Mouse (Mus musculus) cerebellum, adult 11 months (tissue): ENCODE results near the gene Mark2.
A peak's percentile ranks its signal among the peaks of the same experiment; 100 is the strongest.

Experiments
- DNase-seq: peaks from one replicate; pipeline ENCODE4 v3.0.0; 2022

The Mark2 gene

DNA sequence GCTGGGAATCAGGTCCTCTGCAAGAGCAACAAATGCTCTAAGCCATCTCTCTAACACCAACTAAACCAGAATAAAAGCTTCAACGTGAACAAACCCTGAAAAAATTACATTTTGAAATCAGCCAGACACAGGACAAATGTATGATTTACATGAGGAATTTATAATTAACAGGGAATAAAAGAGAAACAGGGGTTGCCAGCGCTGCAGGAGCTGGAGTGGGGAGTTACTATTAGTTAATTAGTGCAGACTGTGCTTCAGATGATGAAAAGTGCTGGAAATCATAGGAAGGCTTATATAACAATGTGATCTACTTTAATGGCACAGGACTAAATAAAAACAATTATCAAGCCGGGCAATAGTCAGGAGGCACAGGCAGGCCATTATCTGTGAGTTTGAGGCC lies 20.3 kb downstream of the Mark2 start:
- no peak for DNase-seq

GRCm38 (mm10) chr19:7320181-7320580 lies 21.5 kb downstream of the Mark2 start:
- DNase-seq = no peak

GRCm38 (mm10) chr19:7317716-7318115 lies 23.9 kb downstream of the Mark2 start:
- no peak for DNase-seq

DNA sequence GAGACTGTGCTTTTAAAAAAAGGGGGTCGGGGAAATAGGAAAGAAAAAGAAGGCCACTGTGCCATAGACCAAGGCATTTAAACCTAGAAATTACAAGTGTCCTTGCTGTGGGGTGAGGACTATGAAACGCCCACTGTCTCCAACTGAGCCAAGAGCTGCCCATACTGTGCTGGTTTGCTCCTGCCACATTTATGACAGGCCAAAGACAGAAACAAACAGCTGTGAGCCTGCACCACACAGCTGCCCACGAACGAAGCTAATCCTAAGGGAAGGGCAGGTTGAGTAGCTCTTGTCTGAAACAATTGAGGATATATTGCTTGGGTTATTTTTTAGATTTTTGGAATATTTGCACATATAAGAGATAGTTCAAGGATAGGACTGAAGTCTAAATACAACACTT lies 24.8 kb downstream of the Mark2 start:
- no peak for DNase-seq

DNA sequence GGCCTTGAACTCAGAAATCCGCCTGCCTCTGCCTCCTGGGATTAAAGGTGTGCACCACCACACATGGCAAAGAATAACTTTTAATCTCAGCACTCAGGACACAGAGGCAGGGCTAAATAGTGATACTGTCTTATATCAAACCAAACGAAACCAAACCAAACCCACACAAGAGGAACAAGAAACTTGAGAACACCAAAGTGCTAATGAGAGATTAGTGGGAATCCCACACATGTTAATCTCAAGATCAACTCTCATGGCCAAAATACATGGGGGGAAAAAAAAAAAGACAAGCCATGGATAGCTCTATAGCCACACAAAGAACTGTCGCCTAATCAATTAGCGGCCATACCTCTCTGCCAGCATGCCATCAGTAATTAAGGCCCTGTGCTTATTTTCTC lies 26.1 kb downstream of the Mark2 start:
- no peak for DNase-seq

- DNase-seq = no peak
Observed at GRCm38 (mm10) chr19:7314976-7315586, 26.6 kb downstream of the Mark2 start.

DNA sequence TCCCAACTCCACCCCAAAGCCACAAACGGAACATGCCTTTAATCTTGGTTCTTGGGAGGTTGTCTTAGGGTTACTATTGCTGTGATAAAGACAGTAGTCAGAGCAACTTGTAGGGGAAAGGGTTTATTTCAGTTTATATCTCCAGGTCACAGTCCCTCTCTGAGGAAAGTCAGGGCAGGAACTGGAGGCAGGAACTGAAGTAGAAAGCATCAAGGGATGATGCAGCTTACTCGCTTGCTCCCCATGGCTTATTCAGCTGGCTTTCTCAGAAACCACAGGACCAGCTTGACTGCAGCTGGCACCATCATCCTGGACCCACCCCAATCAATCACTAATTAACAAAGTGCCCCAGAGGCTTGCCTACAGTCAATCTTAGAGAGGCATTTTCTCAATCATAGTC lies 28.0 kb downstream of the Mark2 start:
- DNase-seq = no peak

DNA sequence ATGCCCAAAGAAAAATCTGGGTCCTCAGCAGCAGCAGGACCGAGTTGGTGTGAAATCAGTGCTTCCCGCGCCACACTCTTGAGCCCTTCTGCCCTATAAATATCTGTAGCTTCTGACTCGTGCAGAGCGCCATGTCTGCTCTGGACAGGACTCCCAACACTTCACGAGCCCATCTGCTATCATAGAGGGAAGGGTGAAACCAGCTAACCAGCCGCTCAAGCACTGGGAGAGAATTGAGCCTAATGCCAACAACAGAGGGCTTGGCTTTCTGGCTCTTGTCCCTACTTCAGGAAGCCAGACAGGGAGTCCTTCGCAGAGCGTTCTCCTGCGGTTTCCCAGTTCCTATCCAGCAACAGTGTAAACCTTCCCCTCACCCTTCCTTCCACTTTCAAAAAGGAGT lies 30.4 kb downstream of the Mark2 start:
- DNase-seq = peak; percentile 72

DNA sequence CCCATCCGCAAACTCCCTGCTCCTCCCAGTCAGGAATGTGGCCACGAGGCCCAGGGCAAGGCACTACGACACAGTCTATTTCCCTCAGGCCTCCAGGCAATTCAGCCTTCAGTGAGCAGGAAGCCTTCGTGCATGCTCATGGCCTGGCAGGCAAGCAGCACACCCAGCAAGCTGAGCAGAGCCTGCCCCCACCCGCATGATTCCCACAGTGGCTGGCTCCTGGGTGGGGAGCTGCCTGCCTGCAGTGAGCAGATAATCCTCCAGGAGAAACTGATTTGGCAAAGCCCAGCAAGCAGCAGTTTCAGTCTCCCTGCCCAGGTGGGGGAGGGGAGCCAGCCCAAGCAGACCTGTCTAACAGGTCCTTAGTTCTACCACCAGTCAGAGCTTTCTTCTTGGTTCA lies 31.0 kb downstream of the Mark2 start:
- peak; percentile 39 for DNase-seq

- peak; percentile 32 for DNase-seq
Observed at GRCm38 (mm10) chr19:7309738-7310330, 31.8 kb downstream of the Mark2 start.

- DNase-seq = no peak
Observed at GRCm38 (mm10) chr19:7307995-7308770, 33.5 kb downstream of the Mark2 start.

DNA sequence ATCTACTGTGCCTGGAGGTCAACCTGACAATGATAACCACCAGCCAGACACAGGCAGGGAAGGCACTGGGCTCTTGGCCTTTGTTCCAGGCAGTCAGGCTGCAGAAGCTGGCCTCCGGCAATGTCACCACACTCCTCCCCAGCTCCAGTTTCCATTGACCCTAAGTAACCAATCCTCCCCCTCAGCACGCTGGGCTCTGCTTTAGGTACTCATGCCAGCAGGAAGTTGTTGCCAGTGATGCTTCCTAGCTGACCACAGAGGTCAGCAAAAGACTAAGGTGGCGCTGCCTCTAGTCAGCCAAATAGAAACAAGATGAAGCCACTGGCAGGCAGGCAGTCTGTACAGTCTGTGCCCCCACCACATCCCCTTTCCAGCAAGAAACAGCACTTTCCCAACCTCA lies 34.7 kb downstream of the Mark2 start:
- no peak for DNase-seq

GRCm38 (mm10) chr19:7305380-7306310 lies 36.0 kb downstream of the Mark2 start:
- no peak for DNase-seq

- DNase-seq = no peak
Observed at GRCm38 (mm10) chr19:7304801-7305200, 36.9 kb downstream of the Mark2 start.

DNA sequence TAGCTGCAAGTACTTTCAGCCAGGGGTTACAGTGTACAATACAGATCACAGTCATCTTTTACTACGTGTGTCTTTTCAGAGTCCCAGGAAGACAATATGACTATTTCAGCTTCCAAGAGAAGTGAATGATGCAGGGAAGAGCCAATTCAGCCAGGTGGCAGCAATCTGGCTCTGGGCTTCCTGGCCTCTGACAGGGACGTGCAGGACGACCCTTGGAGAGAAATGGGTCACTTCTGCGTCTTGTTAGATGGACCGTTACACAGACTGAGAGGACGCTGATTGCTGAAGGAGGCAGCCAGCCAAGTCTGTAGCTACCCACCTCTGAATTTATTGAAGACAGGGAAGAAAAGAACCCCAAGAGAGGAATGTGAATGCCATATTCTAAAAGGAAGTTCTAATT lies 37.9 kb downstream of the Mark2 start:
- DNase-seq = no peak

DNA sequence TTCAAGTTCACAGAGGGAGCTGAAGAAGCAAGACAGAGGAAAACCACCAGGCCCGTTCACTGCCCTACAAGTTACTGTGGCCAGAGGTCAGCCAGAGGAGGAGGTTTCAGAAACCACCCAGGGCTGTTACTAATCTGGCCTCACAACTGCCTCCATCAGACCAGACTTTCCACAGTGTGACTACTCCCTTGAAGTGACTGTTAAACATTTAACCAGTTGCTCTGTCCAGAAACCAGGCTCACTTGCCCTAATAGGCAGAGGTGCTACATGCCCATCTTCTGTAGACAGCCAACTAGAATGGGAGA lies 39.2 kb downstream of the Mark2 start:
- DNase-seq = no peak

- no peak for DNase-seq
Observed at GRCm38 (mm10) chr19:7301647-7302492, 39.8 kb downstream of the Mark2 start.

DNA sequence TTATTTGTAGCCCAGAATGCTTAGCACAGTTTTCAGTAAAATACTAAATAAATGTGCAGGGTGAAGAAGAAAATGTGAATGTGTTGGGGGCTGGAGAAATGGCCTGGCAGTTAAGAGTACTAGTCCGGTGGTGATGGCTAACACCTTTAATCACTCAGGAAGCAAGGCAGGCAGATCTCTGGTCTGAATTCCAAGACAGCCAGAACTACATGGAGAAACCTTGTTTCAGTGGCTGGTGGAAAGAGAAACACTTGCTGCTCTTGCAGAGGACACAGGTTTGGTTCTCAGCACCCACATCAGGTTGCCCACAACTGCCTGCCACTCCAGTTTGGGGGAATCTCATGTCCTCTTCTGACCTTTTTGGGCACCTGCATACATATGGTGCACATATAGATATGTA lies 41.6 kb downstream of the Mark2 start:
- DNase-seq = no peak

GRCm38 (mm10) chr19:7299052-7299451 lies 42.6 kb downstream of the Mark2 start:
- DNase-seq = no peak

DNA sequence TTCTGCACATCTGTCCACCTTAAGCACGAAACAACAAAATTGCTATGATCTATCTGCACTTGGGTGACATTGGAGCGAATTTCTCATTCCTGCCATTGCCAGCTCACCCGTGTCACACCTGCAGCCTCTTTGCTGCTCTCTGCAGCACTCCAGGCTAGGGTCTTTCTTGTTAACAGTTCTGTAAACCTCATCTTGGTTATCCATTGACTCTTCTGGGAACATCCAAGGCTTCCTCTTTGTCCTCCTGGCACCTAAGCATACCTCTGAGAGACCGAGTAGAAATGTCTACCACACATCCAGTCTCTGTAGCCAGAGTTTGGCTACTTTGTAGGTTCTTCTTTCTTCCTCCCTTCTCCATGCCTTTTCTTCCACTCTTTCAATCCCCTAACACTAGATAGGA lies 45.7 kb downstream of the Mark2 start:
- no peak for DNase-seq

DNA sequence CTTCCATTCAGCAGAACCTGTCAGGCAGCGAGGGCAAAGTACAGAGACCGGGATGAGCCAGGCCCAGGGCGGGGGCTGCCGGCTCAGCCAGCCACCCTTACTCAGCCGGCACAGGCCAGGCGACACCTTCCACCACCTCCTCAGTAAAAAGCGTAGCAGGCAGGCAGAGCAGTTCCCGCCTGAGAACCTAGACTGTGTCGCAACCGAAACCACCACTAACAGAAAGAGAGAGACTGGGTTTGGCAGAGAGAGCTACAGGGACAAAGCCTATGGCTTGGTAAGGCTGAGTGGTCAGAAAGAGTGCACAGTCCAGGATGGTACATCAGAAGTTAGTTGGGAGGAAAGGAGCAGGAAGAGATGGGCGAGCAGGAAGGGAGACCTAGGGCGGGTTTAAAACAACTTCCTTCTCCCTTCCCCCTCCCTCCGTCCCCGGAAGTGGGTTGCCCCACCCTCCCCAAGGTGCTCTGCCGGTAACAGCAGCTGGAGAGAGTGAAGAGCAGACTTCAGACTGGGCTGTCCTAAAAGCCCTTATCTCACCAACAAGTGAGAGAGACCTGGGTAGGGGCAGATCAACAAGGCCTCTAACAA lies 46.5 kb downstream of the Mark2 start:
- no peak for DNase-seq
